Mouse (Mus musculus): ENCODE measurements around the gene Ubtfl1. TPM values are rescaled to one million over a fixed set of nuclear protein-coding genes. Genes with fewer than 3 reads are reported as not detected.

Ubtfl1 gene
- polyA plus RNA-seq (2012; rRNA removed): not detected in 2 replicates

DNA sequence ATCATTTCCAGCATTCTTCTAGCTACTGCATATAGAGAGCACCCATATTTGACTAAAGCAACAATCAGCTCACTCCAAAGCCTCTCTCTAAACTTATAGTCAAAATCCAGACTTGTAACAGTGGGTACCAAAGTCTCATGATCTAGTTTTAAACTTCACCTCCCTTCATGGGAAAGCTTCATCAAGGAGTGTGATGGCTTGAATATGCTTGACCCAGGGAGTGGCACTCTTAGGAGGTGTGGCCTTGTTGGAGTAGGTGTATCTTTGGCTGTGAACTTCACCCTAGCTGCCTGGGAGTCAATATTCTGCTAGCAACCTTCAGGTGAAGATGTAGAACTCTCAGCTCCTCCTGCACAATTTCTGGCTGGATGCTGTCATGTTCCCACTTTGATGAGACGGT lies at the start of gene Ubtfl1:
Gene Ubtfl1, plus strand, starts transcription at position 301 of the 400 bp plus-strand sequence.

DNA sequence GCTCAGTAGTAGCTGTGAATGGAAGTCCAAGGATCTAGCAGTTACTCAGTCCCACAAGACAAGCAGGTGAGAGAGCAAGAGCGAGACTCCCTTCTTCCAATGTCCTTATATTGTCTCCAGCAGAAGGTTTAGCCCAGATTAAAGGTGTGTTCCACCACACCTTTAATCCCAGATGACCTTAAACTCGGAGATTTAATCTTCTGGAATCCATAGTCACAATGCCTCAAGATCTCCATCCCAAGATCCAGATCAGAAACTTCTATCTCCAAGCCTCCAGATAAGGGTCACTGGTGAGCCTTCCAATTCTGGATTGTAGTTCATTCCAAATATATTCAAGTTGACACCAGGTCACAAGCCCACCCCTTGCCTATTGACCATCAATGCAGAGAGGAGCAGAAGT lies 1.3 kb upstream of the Ubtfl1 start, which contains the start of gene Naalad2:
Gene Naalad2, minus strand, starts transcription at position 101 of the 400 bp plus-strand sequence.

DNA sequence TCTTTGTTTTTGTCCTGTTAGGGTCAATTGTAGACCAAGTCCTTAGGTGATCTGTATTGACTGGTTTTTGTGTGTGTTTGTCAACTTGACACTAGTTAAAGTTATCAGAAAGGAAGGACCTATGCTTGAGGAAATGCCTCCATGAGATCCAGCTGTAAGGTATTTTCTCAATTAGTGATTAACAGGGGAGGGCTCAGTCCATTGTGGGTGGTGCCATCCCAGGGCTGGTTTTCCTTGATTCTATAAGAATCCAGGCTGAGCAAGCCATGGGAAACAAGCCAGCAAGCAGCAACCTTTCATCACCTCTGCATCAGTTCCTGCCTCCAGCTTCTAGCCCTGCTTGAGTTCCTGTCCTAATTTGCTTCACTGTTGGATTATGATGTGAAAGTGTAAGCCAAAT lies 26.1 kb downstream of the Ubtfl1 start, which contains the start of gene Mbd3l2:
Gene Mbd3l2, plus strand, starts transcription at position 301 of the 400 bp plus-strand sequence.

Other genes with a start within 250 kb of the Ubtfl1 start
- 8.1 and 14.6 TPM in 2 replicates for gene Chordc1, start 112.3 kb upstream of the Ubtfl1 start, polyA plus RNA-seq (2012; rRNA removed)
- gene Naalad2, start 1.4 kb upstream of the Ubtfl1 start, polyA plus RNA-seq (2012; rRNA removed): not detected in 2 replicates
- gene Mbd3l2, start 26.2 kb downstream of the Ubtfl1 start, polyA plus RNA-seq (2012; rRNA removed): not detected in 2 replicates
- not detected in 2 replicates for gene Zfp558, start 73.8 kb downstream of the Ubtfl1 start, polyA plus RNA-seq (2012; rRNA removed)
- gene Mbd3l1, start 73.9 kb downstream of the Ubtfl1 start, polyA plus RNA-seq (2012; rRNA removed): not detected in 2 replicates